Mouse (Mus musculus) 416B (cell line): ENCODE results near the gene Ppfia3.
A peak's percentile ranks its signal among the peaks of the same experiment; 100 is the strongest.

Experiments used
- DNase-seq: peaks from one replicate; pipeline ENCODE4 v3.0.0; 2011; ENCODE audit warnings: low read depth

The Ppfia3 gene

GRCm38 (mm10) chr7:45343543-45343942 is 23.3 kb downstream of the Ppfia3 start:
- DNase-seq, result peak; percentile 67

- DNase-seq, result peak; percentile 11
These were observed 24.7 kb downstream of the Ppfia3 start for GRCm38 (mm10) chr7:45342081-45342480.

- peak; percentile 96 for DNase-seq
These were observed 25.5 kb downstream of the Ppfia3 start for GRCm38 (mm10) chr7:45341303-45341702.

GRCm38 (mm10) chr7:45340669-45341068 is 26.1 kb downstream of the Ppfia3 start:
- peak; percentile 78 for DNase-seq

- peak; percentile 11 for DNase-seq
These were observed 26.8 kb downstream of the Ppfia3 start for GRCm38 (mm10) chr7:45340066-45340442.

GRCm38 (mm10) chr7:45339410-45340065 is 27.3 kb downstream of the Ppfia3 start:
- peak; percentile 94 for DNase-seq

GRCm38 (mm10) chr7:45338161-45338911 is 28.5 kb downstream of the Ppfia3 start:
- peak; percentile 80 for DNase-seq

- no peak for DNase-seq
These were observed 29.4 kb downstream of the Ppfia3 start for GRCm38 (mm10) chr7:45337469-45337868.

GRCm38 (mm10) chr7:45336319-45336718 is 30.5 kb downstream of the Ppfia3 start:
- DNase-seq, result peak; percentile 43

- no peak for DNase-seq
These were observed 31.8 kb downstream of the Ppfia3 start, which contains the start of gene Hrc for GRCm38 (mm10) chr7:45335056-45335455. Gene Hrc, plus strand, starts transcription at chr7:45335290.

GRCm38 (mm10) chr7:45334605-45335004 is 32.2 kb downstream of the Ppfia3 start:
- DNase-seq, result no peak

- peak; percentile 75 for DNase-seq
These were observed 33.3 kb downstream of the Ppfia3 start, which contains the start of gene Trpm4 for GRCm38 (mm10) chr7:45333431-45333982. Gene Trpm4, minus strand, starts transcription at chr7:45333780.

- DNase-seq, result peak; percentile 78
These were observed 34.0 kb downstream of the Ppfia3 start for GRCm38 (mm10) chr7:45332685-45333425.

GRCm38 (mm10) chr7:45331502-45331901 is 35.3 kb downstream of the Ppfia3 start:
- DNase-seq, result no peak

GRCm38 (mm10) chr7:45328841-45329475 is 37.9 kb downstream of the Ppfia3 start:
- no peak for DNase-seq

- DNase-seq, result no peak
These were observed 41.0 kb downstream of the Ppfia3 start for GRCm38 (mm10) chr7:45325800-45326199.

GRCm38 (mm10) chr7:45323069-45323468 is 43.8 kb downstream of the Ppfia3 start:
- DNase-seq, result no peak

GRCm38 (mm10) chr7:45322245-45322644 is 44.6 kb downstream of the Ppfia3 start:
- no peak for DNase-seq

- no peak for DNase-seq
These were observed 50.3 kb downstream of the Ppfia3 start for GRCm38 (mm10) chr7:45316536-45316935.

GRCm38 (mm10) chr7:45315182-45315701 is 51.6 kb downstream of the Ppfia3 start:
- no peak for DNase-seq

- no peak for DNase-seq
These were observed 53.3 kb downstream of the Ppfia3 start for GRCm38 (mm10) chr7:45313495-45313894.
